Mouse (Mus musculus): ENCODE data around the gene Adipor2.
A peak's percentile ranks its signal among the peaks of the same experiment; 100 is the strongest.
"Not testable (repeated sequence)": the region's sequence is repeated elsewhere in the genome, so short reads cannot be mapped to it uniquely, and the experiment has no call there.

The Adipor2 gene

DNA sequence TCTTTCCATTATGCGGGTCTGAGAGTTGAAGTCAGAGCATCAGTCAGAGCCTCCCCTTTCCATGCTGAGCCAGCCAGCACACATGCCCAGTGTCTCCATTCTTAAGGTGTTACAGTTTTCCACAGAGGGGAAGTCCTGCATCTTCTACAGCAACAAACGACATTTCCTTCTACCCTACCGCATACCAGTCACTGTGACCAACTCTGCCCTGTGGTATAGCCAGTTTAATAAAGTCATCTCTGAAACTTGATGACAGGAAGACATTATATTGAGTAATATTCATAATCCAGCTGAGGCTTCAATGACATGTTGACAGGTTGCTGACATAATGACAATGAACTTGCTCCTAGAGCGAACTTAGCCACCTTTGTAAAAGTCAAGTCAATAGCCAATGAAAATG is 26.8 kb downstream of the Adipor2 start:
- no peak for DNase-seq (ENCODE audit: low read depth, low spot score)

GRCm38 (mm10) chr6:119389089-119389488 is 28.4 kb downstream of the Adipor2 start:
- peak; percentile 24 for DNase-seq (ENCODE audit: low read depth, low spot score)

DNA sequence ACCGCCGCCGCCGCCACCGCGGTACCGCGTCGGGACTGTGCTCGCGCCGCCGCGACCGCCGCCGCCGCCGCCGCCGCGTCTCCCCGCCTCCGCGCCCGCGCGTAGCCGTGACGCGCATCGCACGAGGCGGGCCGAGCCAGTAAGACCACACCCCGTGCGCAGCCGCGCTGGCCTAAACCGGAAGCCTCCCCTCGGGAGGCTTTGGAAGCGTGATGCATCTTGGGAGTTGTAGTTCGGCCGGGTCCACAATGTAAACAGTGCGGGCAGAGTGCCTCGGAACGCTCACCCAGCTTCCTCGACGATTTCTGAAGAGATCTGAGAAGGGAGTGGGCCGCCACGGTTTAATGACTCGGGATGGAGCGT is 28.9 kb downstream of the Adipor2 start:
- DNase-seq (ENCODE audit: low read depth, low spot score): peak; percentile 99

- DNase-seq (ENCODE audit: low read depth, low spot score): peak; percentile 60
Observed at GRCm38 (mm10) chr6:119387801-119388649, 29.5 kb downstream of the Adipor2 start.

- DNase-seq (ENCODE audit: low read depth, low spot score): no peak
Observed at GRCm38 (mm10) chr6:119386821-119387220, 30.7 kb downstream of the Adipor2 start.

DNA sequence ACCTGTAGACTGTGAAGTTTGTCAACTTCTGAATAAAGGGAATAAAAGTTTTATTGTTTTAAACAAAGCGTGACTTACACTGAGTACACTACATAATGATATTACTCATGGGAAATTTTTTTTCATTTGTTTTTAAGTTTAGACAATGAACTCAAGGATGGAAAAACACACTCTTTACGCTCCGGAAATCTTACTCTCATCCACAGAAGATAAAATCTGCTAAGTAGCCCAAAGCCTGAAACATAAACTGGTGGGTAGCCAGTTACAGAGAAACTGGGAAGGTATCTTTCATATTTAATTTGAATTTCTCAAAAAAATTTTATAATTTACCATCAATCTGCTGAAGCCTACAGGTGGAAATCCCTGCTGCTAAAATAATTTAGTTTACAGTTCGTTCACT is 31.1 kb downstream of the Adipor2 start:
- no peak for DNase-seq (ENCODE audit: low read depth, low spot score)

DNA sequence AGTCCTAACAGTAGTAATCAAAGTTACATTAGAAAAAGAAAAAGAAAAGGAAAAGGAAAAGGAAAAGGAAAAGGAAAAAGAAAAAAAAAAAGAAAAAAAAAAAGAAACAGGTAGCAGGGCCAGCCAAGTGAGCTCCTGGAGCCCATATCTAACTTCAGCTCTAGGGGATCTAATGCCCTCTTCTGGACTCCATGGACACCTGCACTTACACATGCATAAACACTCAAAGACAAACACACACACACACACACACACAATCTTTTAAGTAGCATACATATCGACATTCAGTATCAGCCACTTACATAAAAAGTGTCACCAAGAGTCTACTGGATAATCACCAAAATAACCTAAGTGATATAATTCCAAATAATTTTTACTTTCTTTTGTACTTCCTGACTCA is 31.8 kb downstream of the Adipor2 start:
- no peak for DNase-seq (ENCODE audit: low read depth, low spot score)

DNA sequence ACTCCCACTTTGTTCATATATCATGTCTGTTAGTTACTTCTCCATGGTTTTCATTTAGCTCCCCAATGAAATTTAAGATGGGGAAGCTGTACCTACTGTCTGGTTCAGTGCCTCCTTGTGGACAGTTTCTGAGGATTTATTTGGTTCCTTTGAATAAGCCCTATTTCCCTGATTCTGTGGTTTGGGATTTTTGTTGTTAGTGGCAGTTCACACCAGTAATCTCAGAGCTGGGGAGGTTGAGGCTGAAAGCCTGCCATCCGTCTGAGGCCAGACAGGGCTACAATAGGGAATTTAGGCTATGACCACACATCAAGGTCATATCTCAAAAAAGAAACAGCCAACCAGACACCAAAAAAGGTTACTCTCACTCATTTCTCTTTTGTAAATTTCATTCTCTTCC is 38.9 kb downstream of the Adipor2 start:
- DNase-seq (ENCODE audit: low read depth, low spot score): no peak

DNA sequence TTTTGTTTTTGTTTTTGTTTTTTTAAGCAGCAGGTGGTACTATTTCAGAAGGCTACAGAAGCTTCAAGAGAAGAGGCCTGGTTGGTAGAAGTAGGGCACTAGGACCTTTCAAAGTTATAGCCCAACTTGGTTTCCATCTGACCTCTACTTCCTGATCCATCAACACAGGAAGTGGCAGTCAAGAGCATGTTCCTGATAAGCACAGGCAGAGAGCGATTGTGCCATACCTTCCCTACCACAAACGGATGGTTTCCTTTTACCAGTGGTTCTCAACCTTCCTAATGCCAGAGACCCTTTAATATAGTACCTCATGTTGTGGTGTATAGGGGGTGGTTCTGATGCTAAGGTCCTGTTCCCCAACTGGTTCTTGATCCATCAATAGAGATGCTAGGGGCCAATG is 39.9 kb downstream of the Adipor2 start:
- no peak for DNase-seq (ENCODE audit: low read depth, low spot score)

- no peak for DNase-seq (ENCODE audit: low read depth, low spot score)
Observed at GRCm38 (mm10) chr6:119375035-119375434, 42.5 kb downstream of the Adipor2 start.

- no peak for DNase-seq (ENCODE audit: low read depth, low spot score)
Observed at GRCm38 (mm10) chr6:119373000-119373705, 44.4 kb downstream of the Adipor2 start.

- DNase-seq (ENCODE audit: low read depth, low spot score): no peak
Observed at GRCm38 (mm10) chr6:119372237-119372636, 45.3 kb downstream of the Adipor2 start.

- peak; percentile 25 for DNase-seq (ENCODE audit: low read depth, low spot score)
Observed at GRCm38 (mm10) chr6:119371624-119372023, 45.9 kb downstream of the Adipor2 start.

DNA sequence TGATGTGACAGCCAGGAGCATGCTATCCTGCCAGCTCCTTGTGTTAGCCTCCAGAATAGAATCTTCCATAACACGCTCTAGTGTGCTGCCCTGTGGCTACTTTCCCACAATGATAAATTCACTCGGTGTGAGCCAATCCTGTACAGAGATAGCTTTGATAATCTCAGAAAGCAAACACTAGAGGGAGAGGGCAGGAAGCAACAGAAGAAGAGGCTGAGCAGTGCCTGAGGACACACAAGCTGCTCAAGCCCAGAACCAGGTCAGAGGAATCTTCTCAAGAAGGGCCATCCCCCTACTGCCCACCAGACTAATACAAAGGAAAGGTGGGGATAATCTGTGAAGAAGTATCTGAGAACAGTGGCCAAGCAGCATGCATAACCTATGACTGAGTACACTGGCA is 50.1 kb downstream of the Adipor2 start:
- no peak for DNase-seq (ENCODE audit: low read depth, low spot score)

DNA sequence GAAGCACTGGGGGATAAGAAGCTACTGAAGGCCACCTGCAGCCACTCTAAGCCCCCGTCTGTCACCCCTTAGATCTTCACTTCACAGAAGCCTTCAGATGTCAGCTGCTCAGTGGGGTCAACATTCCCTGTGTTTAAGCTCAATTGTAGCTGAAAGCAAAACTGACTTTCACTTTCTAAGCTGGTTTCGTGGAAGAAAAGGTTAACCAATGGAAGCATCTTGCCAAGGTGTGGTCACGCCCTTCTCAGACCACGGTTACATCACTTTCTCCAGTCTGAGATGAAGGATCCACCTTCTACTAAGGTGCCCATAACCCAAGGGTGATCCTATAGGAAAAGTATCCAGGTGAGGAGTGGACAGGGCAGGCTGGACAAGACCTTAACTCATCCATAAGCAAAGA is 50.7 kb downstream of the Adipor2 start:
- not testable (repeated sequence) for DNase-seq (ENCODE audit: low read depth, low spot score)

- no peak for DNase-seq (ENCODE audit: low read depth, low spot score)
Observed at GRCm38 (mm10) chr6:119363593-119363992, 53.9 kb downstream of the Adipor2 start.

- no peak for DNase-seq (ENCODE audit: low read depth, low spot score)
Observed at GRCm38 (mm10) chr6:119360925-119361702, 56.4 kb downstream of the Adipor2 start.

GRCm38 (mm10) chr6:119360250-119360649 is 57.3 kb downstream of the Adipor2 start:
- not testable (repeated sequence) for DNase-seq (ENCODE audit: low read depth, low spot score)

DNA sequence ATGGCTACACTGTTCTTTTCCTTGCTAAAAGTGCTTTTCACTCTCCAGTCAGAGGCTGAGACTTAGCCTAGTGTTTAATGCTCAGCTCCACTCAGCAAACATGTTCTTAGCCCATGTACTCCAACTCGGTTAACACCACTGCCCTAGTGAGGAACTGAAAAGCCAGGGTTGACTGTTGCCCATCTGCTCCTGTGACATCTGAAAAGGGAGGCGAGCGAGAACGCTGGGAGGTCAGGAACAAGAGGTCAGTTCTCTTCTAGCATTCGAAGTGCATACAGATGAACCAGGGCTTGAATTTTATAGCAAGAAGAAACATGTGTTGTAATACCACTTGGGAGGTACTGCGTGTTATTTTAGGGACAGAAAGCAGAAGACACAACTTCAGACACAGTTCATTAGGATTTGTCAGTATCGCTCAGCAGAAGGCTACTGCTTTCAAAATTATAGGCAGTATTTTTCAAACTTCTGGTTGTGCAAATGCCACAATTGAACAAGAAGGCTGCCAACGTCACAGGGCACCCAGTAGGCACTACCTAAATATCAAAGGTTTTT is 59.4 kb downstream of the Adipor2 start:
- DNase-seq (ENCODE audit: low read depth, low spot score): no peak

DNA sequence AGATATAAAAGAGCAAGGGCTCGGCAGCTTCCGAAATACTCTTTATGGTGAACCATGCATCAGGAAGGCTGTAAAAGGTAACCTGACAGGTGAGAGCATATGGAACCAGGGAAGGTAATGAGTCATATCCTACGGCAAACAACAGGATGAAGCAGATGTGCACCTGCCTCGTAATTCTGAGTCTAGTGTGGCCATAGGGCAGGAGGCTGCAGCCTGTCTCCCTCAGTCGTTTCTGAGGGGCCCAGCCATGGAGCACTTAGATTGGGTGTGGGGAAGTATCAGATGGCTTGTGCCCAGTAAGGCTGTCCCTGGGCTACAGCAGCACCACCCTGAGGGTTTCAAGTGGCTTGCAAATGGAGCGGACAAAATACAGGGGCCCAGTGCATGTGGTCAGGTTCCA is 65.0 kb downstream of the Adipor2 start:
- DNase-seq (ENCODE audit: low read depth, low spot score): no peak

GRCm38 (mm10) chr6:119351656-119352055 is 65.8 kb downstream of the Adipor2 start:
- no peak for DNase-seq (ENCODE audit: low read depth, low spot score)

GRCm38 (mm10) chr6:119350703-119351198 is 66.8 kb downstream of the Adipor2 start:
- no peak for DNase-seq (ENCODE audit: low read depth, low spot score)
